Mouse (Mus musculus) hindbrain, embryonic 14.5 days (tissue): ENCODE results near the gene Gm45140. TPM values are rescaled to one million over a fixed set of nuclear protein-coding genes. Genes with fewer than 3 reads are reported as not detected.

ENCODE experiments used
- ATAC-seq: fragments of 200-750 bp; cut with Nextera tagmentation; 2 replicates; pipeline ENCODE4 v1.8.0; 2017; ENCODE audit warnings: moderate number of reproducible peaks, mild to moderate bottlenecking, moderate TSS enrichment, moderate library complexity; ENCODE audit not compliant: low FRiP score
- DNase-seq: peaks from one replicate; pipeline ENCODE4 v3.0.0-alpha.2; 2015; ENCODE audit warnings: low spot score
- H3K27ac ChIP-seq: fragments of 300-500 bp; sonication (generic); 2 replicates; pipeline ENCODE4 v1.5.1; 2014; ENCODE audit warnings: mild to moderate bottlenecking, moderate library complexity
- H3K27me3 ChIP-seq: fragments of 300-500 bp; sonication (generic); 2 replicates; pipeline ENCODE4 v1.6.1; 2014; ENCODE audit warnings: mild to moderate bottlenecking, low read length, mixed read lengths; ENCODE audit not compliant: control insufficient read depth, insufficient read depth
- H3K36me3 ChIP-seq: fragments of 300-500 bp; sonication (generic); replicated peaks from 2 replicates; pipeline ENCODE4 v1.6.1; 2014; ENCODE audit not compliant: control insufficient read depth, insufficient read depth
- H3K4me1 ChIP-seq: fragments of 300-500 bp; sonication (generic); replicated peaks from 2 replicates; pipeline ENCODE4 v1.6.1; 2014; ENCODE audit warnings: antibody characterized with exemption, low read length, mixed read lengths; ENCODE audit not compliant: control insufficient read depth, insufficient read depth
- H3K4me2 ChIP-seq: fragments of 300-500 bp; sonication (generic); replicated peaks from 2 replicates; pipeline ENCODE4 v1.6.1; 2014; ENCODE audit warnings: mild to moderate bottlenecking, moderate library complexity
- H3K4me3 ChIP-seq: fragments of 300-500 bp; sonication (generic); replicated peaks from 2 replicates; pipeline ENCODE4 v1.5.1; 2014; ENCODE audit warnings: mild to moderate bottlenecking, low read length
- H3K9ac ChIP-seq: fragments of 300-500 bp; sonication (generic); 2 replicates; pipeline ENCODE4 v1.6.1; 2014
- H3K9me3 ChIP-seq: fragments of 300-500 bp; sonication (generic); 2 replicates; pipeline ENCODE4 v1.6.1; 2016; ENCODE audit warnings: low read length; ENCODE audit not compliant: control insufficient read depth
- WGBS: fragments of 180-500 bp; shearing (Covaris S2); extraction: QIAGEN DNeasy Blood & Tissue Kit; methylation state at CpG from one replicate; pipeline ENCODE4 v1.1.7; 2014; 5-methylcytosine and 5-hydroxymethylcytosine counted together
- polyA plus RNA-seq: library from polyadenylated mRNA; unstranded; fragments of >200 nt; fragmentation: Nextera tagmentation; extraction: Ambion mirVana; gene quantifications from 2 replicates; pipeline ENCODE4 v1.2.1, GENCODE M21; 2014

Gene Gm45140
- polyA plus RNA-seq, 1 experiment from 2014 or later: 1.1 TPM

DNA sequence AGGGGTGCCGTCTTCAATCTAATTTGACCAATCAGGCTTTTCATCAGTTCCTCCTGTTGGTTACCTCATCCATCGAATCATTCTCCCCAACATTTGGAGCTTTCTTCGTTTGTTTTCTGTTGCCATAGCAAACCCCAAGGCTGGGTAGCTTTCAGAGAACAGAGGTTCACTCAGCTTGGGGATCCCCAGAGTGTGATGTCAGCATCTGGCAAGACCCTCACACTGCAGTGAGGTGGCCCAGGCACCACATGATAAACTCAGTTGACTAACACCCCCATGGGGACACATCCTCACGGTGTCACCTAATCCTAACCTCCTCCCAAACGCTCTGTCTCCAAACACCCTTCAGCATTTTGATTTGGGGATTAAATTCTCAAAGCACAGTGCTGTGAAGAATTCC lies 92.3 kb downstream of the Gm45140 start:
- DNase-seq: no peak
- 72% methylated on average over 5 of the region's 5 CpGs for WGBS
- Histone ChIP-seq H3K4me3 (no peak overlapping the region), H3K9ac (no peak overlapping the region), H3K9me3 (no peaks in the 10 kb centered on the region), H3K27ac (no peak overlapping the region), H3K27me3 (no peaks in the 10 kb centered on the region), H3K4me2 (no peak overlapping the region), H3K4me1 (no peaks in the 10 kb centered on the region), H3K36me3 (no peaks in the 10 kb centered on the region)
- ATAC-seq: no peak

DNA sequence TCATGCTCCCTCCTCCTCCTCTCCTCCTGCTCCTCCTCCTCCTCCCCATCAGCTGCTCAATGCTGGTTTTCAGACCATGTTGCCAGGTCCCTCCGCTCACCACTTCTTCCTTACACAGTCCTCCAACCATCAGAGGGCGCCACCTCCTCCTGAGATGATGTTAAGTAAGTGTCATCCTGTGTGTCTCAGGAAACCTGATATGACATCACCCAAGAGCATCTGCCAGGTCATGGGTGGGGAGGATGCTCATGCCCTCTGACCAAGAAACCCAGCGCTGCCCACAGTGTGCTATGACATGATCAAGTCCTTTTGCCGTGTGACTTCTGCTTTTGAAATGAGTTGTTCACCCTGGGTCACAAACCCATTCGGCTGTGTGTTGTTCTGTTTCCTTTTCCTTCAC lies 92.8 kb downstream of the Gm45140 start:
- Histone ChIP-seq H3K4me1 (no peaks in the 10 kb centered on the region), H3K27ac (no peak overlapping the region), H3K36me3 (no peaks in the 10 kb centered on the region), H3K9me3 (no peaks in the 10 kb centered on the region), H3K4me2 (no peak overlapping the region), H3K4me3 (no peak overlapping the region), H3K9ac (no peak overlapping the region), H3K27me3 (no peaks in the 10 kb centered on the region)
- DNase-seq: no peak
- ATAC-seq: no peak
- 81% methylated on average over 5 of the region's 5 CpGs for WGBS

DNA sequence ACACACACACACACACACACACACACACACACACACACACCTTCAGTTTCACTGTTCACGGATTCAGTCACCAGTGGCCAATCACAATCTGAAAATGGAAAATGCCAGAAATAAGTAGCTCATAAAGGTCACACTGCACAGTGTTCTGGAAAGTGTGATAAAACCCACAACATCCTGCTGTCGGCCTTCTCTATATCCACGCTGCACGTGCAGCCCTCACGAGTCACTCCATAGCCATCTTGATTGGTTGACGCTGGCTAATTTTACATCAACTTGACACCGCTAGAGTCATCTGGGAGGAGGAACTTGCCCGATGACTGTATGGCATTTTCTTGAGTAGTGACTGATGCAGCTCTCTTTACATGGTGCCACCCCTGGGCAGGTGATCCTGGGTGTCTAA lies 93.6 kb downstream of the Gm45140 start:
- DNase-seq: no peak
- WGBS: 95% methylated on average over 8 of the region's 8 CpGs
- Histone ChIP-seq H3K4me1 (no peaks in the 10 kb centered on the region), H3K27me3 (no peaks in the 10 kb centered on the region), H3K4me3 (no peak overlapping the region), H3K4me2 (no peak overlapping the region), H3K9me3 (no peaks in the 10 kb centered on the region), H3K36me3 (no peaks in the 10 kb centered on the region), H3K27ac (no peak overlapping the region), H3K9ac (no peak overlapping the region)
- ATAC-seq: no peak

DNA sequence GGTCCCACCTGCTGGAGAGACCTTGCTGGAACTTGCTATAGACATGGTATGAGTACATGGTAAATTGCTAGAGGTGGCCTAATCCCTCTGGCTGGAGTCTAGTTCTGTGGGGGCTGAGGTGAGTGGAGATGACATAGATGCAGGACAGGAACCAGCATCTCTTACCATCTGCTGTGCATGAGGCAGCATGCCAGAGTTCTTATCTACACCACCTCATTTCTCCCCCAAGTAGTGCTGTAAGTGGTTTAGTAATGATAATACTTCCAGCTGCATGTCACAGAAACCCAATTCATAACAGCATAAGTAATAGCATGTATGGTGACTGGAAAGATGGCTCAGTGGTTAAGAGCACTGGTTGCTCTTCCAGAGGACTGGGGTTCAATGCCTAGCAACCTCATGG lies 95.1 kb downstream of the Gm45140 start:
- no peaks in the 10 kb centered on the region for H3K27me3 ChIP-seq
- no peak overlapping the region for H3K27ac ChIP-seq
- no peak overlapping the region for H3K4me3 ChIP-seq
- H3K4me1 ChIP-seq: no peaks in the 10 kb centered on the region
- no peak overlapping the region for H3K9ac ChIP-seq
- no peaks in the 10 kb centered on the region for H3K9me3 ChIP-seq
- DNase-seq (no peak), ATAC-seq (no peak)
- no peaks in the 10 kb centered on the region for H3K36me3 ChIP-seq
- no peak overlapping the region for H3K4me2 ChIP-seq

DNA sequence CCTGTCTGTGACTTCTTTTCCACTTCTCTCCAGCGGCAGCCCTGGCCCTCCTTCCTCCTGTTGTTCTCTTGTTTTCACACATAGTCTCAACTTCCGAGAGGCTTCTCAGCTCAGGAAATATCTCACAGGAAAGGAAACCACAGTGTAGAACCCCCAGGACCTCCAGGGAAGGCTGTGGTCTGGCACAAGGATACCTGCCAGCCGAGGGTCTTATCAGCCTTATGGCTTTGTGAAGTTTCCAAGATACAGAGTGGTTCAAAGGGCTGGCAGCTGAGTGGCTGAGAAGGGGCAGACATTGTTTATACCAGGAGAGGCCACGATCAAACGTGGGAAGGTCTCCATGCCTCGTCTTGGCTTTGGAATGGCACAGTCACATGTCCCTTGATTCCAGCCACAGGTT lies 95.7 kb downstream of the Gm45140 start:
- Histone ChIP-seq H3K36me3 (no peaks in the 10 kb centered on the region), H3K27ac (no peak overlapping the region), H3K4me2 (no peak overlapping the region), H3K27me3 (no peaks in the 10 kb centered on the region), H3K9ac (no peak overlapping the region), H3K4me1 (no peaks in the 10 kb centered on the region), H3K9me3 (no peaks in the 10 kb centered on the region), H3K4me3 (no peak overlapping the region)
- DNase-seq: no peak
- no peak for ATAC-seq
- 50% methylated on average over 6 of the region's 6 CpGs for WGBS

Other genes with a start within 250 kb of the Gm45140 start
- gene Prokr1, start 245.1 kb downstream of the Gm45140 start, polyA plus RNA-seq: 1.7 and 2.7 TPM in 2 replicates
- gene Aplf, start 163.6 kb downstream of the Gm45140 start, polyA plus RNA-seq: 9.9 TPM in 2 replicates
- 6.1 and 8.0 TPM in 2 replicates for gene Efcc1, start 104.9 kb downstream of the Gm45140 start, polyA plus RNA-seq
- 0.56 and 0.83 TPM in 2 replicates for gene Gp9, start 57.7 kb downstream of the Gm45140 start, polyA plus RNA-seq
- gene Rab43, start 23.6 kb downstream of the Gm45140 start, polyA plus RNA-seq: 7.8 and 15.6 TPM in 2 replicates
- gene Isy1, start 3.0 kb upstream of the Gm45140 start, polyA plus RNA-seq: 21.1 and 21.7 TPM in 2 replicates
- gene Cnbp, start 15.3 kb upstream of the Gm45140 start, polyA plus RNA-seq: 541 and 555 TPM in 2 replicates
- gene Copg1, start 52.0 kb upstream of the Gm45140 start, polyA plus RNA-seq: 203 and 213 TPM in 2 replicates
- 36.6 and 38.5 TPM in 2 replicates for gene Hmces, start 78.1 kb upstream of the Gm45140 start, polyA plus RNA-seq
- 29.8 and 32.1 TPM in 2 replicates for gene H1fx, start 145.8 kb upstream of the Gm45140 start, polyA plus RNA-seq
- 377 and 427 TPM in 2 replicates for gene Rab7, start 209.5 kb upstream of the Gm45140 start, polyA plus RNA-seq
- 301 and 339 TPM in 2 replicates for gene Rpn1, start 248.7 kb upstream of the Gm45140 start, polyA plus RNA-seq